Mouse (Mus musculus) gastrocnemius, adult 2 months (tissue): ENCODE data around the gene Osbp2. TPM values are rescaled to one million over a fixed set of nuclear protein-coding genes. Genes with fewer than 3 reads are reported as not detected.
A peak's percentile ranks its signal among the peaks of the same experiment; 100 is the strongest.

Experiments used
- DNase-seq: peaks from one replicate; pipeline ENCODE4 v3.0.0; 2022
- H3K27ac ChIP-seq: fragments of 200-600 bp; 2 replicates; pipeline ENCODE4 v1.8.1; 2022; ENCODE audit warnings: mild to moderate bottlenecking
- H3K4me3 ChIP-seq: fragments of 200-600 bp; 2 replicates; pipeline ENCODE4 v1.8.1; 2022; ENCODE audit warnings: mild to moderate bottlenecking, moderate library complexity
- CTCF ChIP-seq: fragments of 200-600 bp; IDR thresholded peaks from 2 replicates; pipeline ENCODE4 v1.8.1; 2022; ENCODE audit warnings: antibody characterized with exemption, mild to moderate bottlenecking, moderate library complexity
- intact Hi-C: fragments of 180-260 bp; cut with DNase I; formaldehyde crosslinking; loops from one replicate; pipeline ENCODE4 v1.15.1; 2025
- total RNA-seq, 2 experiments: library from RNA; stranded (reverse); gene quantifications; 2 replicates each; pipeline ENCODE4 v1.2.3; 2021

The Osbp2 gene
- total RNA-seq, 2 experiments from 2014 or later: 0.71 to 1.3 TPM

DNA sequence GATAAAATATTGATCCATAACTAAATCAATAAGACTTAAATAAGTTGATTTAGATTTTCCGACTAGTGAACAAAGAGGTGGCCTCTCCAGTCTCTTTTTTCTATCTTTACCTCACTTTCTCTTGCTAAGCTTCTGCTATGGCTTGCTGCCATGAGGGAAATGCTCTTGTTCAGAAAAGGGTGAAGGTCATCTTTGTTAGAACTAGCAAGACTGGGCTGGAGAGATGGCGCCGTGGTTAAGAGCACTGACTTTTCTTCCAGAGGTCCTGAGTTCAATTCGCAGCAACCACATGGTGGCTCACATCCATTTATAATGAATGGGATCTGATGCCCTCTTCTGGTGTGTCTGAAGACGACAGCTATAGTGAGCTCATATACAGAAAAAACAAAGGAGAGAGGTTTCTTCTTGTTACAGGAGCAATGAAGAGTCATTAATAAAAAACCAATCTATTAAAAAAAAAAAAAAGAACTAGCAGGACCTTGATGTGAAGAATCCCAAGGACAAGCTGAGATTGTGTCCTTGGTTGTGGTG lies 167.6 kb downstream of the Osbp2 start:
- intact Hi-C loops: no loop called here
- TF ChIP-seq CTCF: peak; percentile 21; the same call in 1 of the 2 replicates
- DNase-seq: no peak
- no peak overlapping the region for H3K4me3 ChIP-seq
- H3K27ac ChIP-seq: no peak overlapping the region

DNA sequence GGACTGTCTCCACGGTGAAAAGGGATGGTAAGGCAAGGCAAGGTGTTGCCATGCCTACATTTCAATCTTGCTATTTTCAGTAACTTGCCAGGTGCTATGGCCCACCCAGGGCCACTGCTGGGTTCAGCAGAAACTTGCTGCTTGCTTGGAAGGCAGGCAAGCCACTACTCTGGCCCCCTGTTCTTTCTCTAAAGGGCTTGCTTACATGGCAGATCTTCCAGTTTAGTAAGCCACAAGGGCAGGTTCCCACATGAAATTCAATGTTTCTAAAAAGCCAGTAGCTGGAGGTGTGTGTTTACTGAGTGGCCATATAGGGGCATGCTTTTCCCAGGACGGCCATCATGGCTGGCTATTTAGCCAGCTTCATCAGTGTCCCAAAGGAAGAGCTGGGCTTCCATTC lies 172.0 kb downstream of the Osbp2 start:
- H3K27ac ChIP-seq: no peak overlapping the region
- no peak overlapping the region for H3K4me3 ChIP-seq
- intact Hi-C loops: no loop called here
- TF ChIP-seq CTCF: no peak
- DNase-seq: no peak

DNA sequence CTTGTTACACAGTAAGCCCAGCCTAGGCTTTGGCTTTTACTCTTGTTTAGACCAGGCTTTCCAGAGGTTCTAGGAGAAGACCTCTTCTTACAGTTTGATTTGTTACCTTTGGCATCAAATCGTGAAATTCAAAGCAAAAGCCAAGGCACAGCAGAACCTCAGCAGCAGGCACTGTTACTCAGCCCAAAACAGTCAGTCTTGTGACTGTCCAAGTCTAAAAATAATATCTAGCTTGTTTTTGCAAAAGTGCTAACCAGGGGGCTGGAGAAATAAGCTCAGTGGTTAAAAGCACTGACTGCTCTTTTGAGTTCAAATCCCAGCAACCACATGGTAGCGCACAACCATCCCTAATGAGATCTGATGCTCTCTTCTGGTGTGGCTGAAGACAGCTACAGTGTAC lies 176.8 kb downstream of the Osbp2 start:
- peak overlapping the region; percentile 61 for H3K27ac ChIP-seq
- TF ChIP-seq CTCF: no peak
- H3K4me3 ChIP-seq: no peak overlapping the region
- DNase-seq: no peak
- intact Hi-C loops: no loop called here

DNA sequence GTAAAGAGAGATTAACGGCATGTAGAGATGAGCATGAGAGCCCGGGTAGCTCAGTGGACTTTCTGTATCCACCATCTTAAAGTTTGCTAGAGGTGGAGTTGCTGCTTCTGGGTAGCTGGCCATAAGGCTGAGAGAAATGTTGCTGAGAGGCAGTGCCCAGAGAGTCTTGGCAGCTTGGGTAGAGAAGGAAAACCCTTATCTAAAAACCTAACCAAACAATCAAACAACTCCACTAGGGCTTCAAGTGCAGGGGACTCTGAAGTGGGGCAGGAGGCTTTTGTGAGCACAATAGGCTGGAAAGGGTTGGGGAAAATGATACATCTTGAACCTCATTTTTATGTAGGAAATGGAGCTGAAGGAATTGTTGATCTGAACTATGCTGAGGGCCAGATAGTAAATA lies 177.4 kb downstream of the Osbp2 start:
- no peak for TF ChIP-seq CTCF
- H3K27ac ChIP-seq: peak overlapping the region; percentile 61
- no peak overlapping the region for H3K4me3 ChIP-seq
- no peak for DNase-seq
- intact Hi-C loops: no loop called here

DNA sequence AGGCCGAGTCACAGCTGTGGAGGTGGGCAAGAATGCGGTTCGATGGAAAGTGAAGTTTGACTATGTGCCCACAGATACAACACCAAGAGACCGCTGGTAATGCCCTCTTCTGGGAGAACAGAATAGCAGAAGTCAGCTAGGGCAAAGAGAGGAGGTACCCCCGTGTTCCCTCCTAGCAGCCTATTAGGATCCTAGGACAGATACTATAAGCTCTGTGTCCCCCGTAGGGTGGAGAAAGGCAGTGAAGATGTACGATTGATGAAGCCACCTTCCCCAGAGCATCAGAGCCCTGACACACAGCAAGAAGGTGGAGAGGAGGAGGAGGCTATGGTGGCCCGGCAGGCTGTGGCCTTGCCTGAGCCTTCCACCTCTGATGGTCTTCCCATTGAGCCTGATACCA lies 178.3 kb downstream of the Osbp2 start:
- H3K27ac ChIP-seq: no peak overlapping the region
- TF ChIP-seq CTCF: no peak
- no peak overlapping the region for H3K4me3 ChIP-seq
- DNase-seq: no peak
- intact Hi-C loops: no loop called here

DNA sequence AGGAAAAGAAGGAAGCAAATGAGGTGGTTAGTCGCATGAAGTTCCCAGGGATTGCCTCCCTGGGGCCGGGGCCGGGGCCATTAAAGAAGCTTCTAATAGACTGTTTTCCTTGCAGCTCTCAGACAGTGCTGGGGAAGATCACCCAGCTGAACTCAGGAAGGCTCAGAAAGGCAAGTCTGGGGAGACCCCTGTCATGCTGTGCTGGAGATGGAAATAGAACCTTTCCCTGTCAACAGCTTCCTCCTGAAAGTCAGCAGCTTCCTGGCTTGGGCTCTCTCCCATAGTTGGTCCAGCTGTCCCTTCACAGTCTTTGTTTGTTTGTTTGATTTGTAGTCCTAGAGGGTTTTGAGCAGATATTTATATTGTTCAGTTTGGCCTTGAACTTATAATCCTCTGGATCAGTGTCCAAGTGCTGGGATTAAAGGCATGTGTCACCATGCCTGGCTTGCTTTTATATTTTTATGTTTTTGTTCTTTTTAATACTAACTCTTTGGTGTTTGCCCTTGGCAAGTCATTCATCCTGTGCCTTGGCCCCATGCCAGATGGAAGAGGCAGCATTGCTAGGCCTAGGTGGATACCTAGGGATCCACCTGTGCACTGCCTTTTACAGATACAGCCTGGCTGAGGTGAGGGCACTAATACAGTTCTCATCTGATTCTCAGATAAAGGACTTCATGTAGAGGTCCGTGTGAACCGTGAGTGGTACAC lies 178.8 kb downstream of the Osbp2 start:
- no peak for DNase-seq
- TF ChIP-seq CTCF: no peak
- intact Hi-C loops: no loop called here
- H3K4me3 ChIP-seq: no peak overlapping the region
- no peak overlapping the region for H3K27ac ChIP-seq

DNA sequence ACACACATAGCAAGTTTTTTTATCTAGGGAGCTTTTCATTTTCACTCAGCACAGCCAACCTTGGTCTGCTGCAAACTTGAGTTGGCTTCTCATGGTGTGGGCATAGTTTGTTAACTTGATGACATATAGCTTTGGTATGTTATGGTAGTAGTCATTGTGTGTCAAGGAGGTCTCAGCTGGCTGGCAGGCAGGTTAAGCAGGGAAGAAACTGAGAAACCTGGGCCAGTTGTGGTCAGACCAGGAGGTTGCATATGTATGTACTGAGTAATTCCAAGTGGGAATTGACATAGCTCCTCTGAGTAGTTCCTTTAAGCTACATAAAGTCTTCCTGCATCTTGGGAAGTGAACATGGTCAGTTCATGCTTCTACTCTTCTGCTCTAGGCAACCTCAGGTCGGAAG lies 179.5 kb downstream of the Osbp2 start:
- Histone ChIP-seq H3K27ac (no peak overlapping the region), H3K4me3 (no peak overlapping the region)
- intact Hi-C loops: no loop called here
- TF ChIP-seq CTCF: no peak
- no peak for DNase-seq

DNA sequence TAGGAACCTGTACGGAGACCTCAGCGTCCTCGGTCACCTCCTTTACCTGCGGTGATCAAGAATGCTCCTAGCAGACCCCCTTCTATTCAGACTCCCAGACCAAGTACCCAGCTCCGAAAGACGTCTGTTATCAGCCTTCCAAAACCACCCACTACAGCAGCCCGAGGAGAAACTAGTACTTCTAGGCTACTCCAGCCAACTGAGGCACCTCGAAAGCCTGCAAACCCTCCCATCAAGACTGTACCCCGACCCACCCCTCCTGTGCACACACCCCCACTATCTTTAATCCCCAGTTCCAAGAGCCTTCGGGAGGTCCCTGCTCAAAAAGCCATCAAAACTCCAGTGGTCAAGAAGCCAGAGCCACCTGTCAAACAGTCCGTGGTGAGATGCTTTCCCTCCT lies 180.0 kb downstream of the Osbp2 start:
- TF ChIP-seq CTCF: no peak
- no peak for DNase-seq
- Histone ChIP-seq H3K27ac (no peak overlapping the region), H3K4me3 (no peak overlapping the region)
- intact Hi-C loops: no loop called here

DNA sequence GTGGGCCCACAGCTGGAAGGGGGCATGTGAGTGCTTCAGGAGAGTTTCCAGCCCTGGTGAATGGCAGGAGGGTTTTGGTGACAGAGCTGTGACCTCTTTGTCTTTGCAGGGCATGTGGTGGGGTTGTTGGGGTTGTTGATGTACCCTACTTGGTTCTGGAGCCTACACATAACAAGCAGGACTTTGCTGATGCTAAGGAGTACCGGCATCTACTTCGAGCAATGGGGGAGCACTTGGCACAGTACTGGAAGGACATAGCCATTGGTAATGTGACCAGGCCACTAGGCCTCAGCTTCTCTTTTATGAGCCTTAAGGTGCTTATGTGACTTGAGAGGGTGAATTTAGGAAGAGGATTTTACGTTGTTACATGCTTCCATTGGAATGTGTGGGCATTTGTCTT lies 183.9 kb downstream of the Osbp2 start:
- TF ChIP-seq CTCF: no peak
- no peak for DNase-seq
- intact Hi-C loops: no loop called here
- Histone ChIP-seq H3K27ac (no peak overlapping the region), H3K4me3 (no peak overlapping the region)

DNA sequence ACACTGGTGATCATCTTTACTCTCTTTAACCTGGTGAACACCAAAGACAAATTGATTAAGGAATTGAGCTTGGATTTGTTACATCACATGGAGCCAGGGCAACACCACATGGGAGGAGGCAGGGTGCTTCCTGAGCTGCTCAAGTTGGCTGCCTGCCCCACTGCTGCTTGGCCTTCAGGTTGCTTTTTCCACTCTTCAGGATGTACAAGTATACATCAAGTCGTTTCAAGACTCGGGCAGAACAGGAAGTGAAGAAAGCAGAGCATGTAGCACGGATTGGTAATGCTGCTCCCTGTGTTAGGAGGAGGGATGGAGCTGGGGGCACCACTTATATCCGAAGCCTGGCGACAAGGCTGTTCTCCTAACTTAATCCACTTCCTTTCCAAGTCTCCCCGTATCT lies 186.5 kb downstream of the Osbp2 start:
- DNase-seq: no peak
- H3K4me3 ChIP-seq: no peak overlapping the region
- intact Hi-C loops: no loop called here
- no peak for TF ChIP-seq CTCF
- H3K27ac ChIP-seq: no peak overlapping the region

DNA sequence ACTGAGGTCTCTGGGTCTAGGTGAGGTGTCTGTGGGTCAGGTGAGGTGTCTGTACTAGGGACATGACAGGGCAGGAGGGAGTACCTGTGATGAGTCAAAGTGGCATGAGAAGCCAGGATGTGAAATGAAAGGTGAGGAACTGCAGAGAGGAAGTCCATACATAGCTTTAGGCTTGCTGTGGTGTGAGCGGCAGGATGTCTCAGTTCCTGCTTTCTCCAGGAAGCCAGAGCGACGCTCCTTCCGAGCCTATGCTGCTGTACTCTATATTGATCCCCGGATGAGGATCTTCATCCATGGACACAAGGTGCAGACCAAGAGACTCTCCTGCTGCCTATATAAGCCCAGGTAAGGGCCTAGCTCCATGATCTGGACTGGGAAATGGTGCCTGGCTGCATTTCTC lies 187.3 kb downstream of the Osbp2 start:
- no peak overlapping the region for H3K27ac ChIP-seq
- H3K4me3 ChIP-seq: no peak overlapping the region
- no peak for TF ChIP-seq CTCF

DNA sequence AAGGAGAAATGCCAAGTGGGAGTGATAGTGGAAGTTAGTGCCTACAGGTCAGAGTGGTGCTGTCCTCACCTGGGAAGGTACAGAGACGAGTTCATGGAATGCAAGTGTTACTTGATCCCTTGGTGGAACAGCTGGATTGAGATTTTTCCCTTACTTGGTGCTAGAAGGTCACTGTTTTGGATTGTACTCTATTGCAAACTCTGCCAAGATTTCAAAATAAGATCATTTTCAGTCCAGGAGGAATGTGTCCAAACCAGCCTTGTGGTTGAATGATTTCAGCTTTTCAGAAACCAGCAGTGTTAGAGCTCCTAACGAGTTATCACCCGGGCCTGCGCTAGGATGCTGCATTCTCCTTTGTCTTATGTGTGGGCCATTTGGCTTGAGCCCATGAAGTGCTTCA lies 189.2 kb downstream of the Osbp2 start:
- DNase-seq: no peak
- H3K4me3 ChIP-seq: no peak overlapping the region
- 0 out of 2 replicates have a peak overlapping the region, but pooled peaks have one; percentile 8 for H3K27ac ChIP-seq
- no peak for TF ChIP-seq CTCF
- intact Hi-C loops: no loop called here

More for the DNA sequence above, 187.3 kb downstream of the Osbp2 start:
- intact Hi-C loops: no loop called here
- DNase-seq: no peak

DNA sequence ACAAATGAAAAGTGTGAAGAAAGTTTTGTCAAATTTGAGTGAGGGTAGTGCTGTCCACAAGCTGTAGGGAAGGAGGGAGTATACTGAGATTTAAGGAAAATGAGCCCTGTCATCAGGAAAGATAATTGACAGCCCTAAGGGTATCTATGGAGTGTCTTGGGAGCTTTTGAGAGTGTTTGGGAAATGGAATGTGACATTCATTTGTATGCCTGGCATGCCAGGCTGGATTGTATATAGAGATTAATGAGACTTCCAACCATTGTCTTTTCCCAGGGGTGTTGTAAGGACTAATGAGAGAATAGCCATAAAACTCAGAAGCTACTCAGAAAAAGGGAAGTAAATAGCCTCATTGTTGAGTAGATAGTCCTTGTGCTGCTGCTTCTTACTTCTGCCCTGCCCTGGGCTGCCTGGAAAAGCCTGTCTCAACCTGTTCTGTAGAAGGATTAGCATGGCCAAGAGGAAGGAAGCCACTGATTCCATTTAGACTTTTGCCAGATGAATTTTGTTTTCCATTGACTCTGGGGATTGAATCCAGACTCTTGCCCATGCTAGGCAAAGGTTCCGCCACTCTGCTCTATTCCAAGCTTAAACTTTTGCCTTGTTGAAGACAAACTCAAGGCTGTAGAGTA lies 192.6 kb downstream of the Osbp2 start:
- intact Hi-C loops: no loop called here
- no peak for TF ChIP-seq CTCF
- H3K27ac ChIP-seq: no peak overlapping the region

DNA sequence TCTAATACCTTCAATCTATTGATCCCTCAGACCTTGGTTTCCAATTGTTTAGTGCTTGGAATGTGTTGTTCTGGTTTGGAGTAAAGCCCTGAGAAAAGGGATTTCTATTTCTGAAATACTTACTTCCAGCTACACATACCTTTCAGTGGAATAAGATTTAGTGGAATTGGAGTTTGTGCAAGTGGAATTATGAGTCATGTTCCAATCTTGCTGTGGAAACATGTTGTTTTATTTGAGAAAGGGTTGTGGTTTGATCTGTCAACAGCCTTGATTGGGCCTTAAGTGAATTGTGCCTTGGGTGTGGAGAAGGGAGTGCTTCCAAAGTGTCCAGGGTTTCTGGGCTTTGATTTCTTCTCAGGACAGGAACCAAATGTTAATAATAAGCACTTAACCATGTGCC lies 193.9 kb downstream of the Osbp2 start:
- no peak for DNase-seq
- Histone ChIP-seq H3K27ac (no peak overlapping the region), H3K4me3 (no peak overlapping the region)
- TF ChIP-seq CTCF: no peak
- intact Hi-C loops: no loop called here

More for the DNA sequence above, 192.6 kb downstream of the Osbp2 start:
- DNase-seq: no peak
- no peak overlapping the region for H3K4me3 ChIP-seq
